Mouse (Mus musculus) megakaryocyte, adult 5-6 weeks (primary cell): ENCODE measurements around the gene Foxf2. TPM values are rescaled to one million over a fixed set of nuclear protein-coding genes. Genes with fewer than 3 reads are reported as not detected.

Experiments used
- ATAC-seq: 2 replicates; pipeline ENCODE4 v1.8.0; 2016; ENCODE audit warnings: mild to moderate bottlenecking, inconsistent platforms; ENCODE audit not compliant: poor library complexity, severe bottlenecking
- total RNA-seq, 2 experiments: library from RNA; stranded (forward) in 1 of 2; stranded (reverse) in 1 of 2; fragments of 153-499, 151-499 nt in 1 of 2; fragments of 221-1000, 200-1000 nt in 1 of 2; gene quantifications; 2 replicates each; pipeline versions ENCODE4 v1.2.3 to v1.2.4; 2015 to 2017

Gene Foxf2
- total RNA-seq (2015) (0.25 TPM in 1 of 2 replicates, not detected in the other), total RNA-seq (2017) (not detected in 2 replicates)

- ATAC-seq = 0 out of 2 replicates have a peak, but pooled peaks have one; percentile 22
Measured at GRCm38 (mm10) chr13:31625333-31626101, at the start of gene Foxf2. Gene Foxf2 (plus strand): TSS chr13:31625816.

GRCm38 (mm10) chr13:31576696-31577095 lies 48.9 kb upstream of the Foxf2 start:
- ATAC-seq = no peak

GRCm38 (mm10) chr13:31577576-31577975 lies 48.0 kb upstream of the Foxf2 start:
- no peak for ATAC-seq

GRCm38 (mm10) chr13:31578389-31578788 lies 47.2 kb upstream of the Foxf2 start:
- ATAC-seq = no peak

- ATAC-seq = no peak
Measured at GRCm38 (mm10) chr13:31579866-31580265, 45.8 kb upstream of the Foxf2 start.

GRCm38 (mm10) chr13:31587341-31587740 lies 38.3 kb upstream of the Foxf2 start:
- ATAC-seq = no peak

GRCm38 (mm10) chr13:31599576-31599975 lies 26.0 kb upstream of the Foxf2 start:
- no peak for ATAC-seq

GRCm38 (mm10) chr13:31603964-31604363 lies 21.7 kb upstream of the Foxf2 start:
- ATAC-seq = no peak

GRCm38 (mm10) chr13:31614724-31615465 lies 10.7 kb upstream of the Foxf2 start:
- no peak for ATAC-seq

- ATAC-seq = no peak
Measured at GRCm38 (mm10) chr13:31615561-31616165, 10.0 kb upstream of the Foxf2 start.

GRCm38 (mm10) chr13:31618001-31618400 lies 7.6 kb upstream of the Foxf2 start:
- no peak for ATAC-seq

- 0 out of 2 replicates have a peak, but pooled peaks have one; percentile 51 for ATAC-seq
Measured at GRCm38 (mm10) chr13:31618416-31618815, 7.2 kb upstream of the Foxf2 start.

GRCm38 (mm10) chr13:31618919-31619655 lies 6.5 kb upstream of the Foxf2 start:
- ATAC-seq = no peak

GRCm38 (mm10) chr13:31619826-31620498 lies 5.7 kb upstream of the Foxf2 start:
- ATAC-seq = no peak

GRCm38 (mm10) chr13:31620499-31620847 lies 5.1 kb upstream of the Foxf2 start:
- ATAC-seq = no peak

GRCm38 (mm10) chr13:31620937-31621336 lies 4.7 kb upstream of the Foxf2 start:
- ATAC-seq = no peak

- ATAC-seq = no peak
Measured at GRCm38 (mm10) chr13:31621741-31622140, 3.9 kb upstream of the Foxf2 start.

- ATAC-seq = no peak
Measured at GRCm38 (mm10) chr13:31622371-31622770, 3.2 kb upstream of the Foxf2 start.

GRCm38 (mm10) chr13:31623291-31623690 lies 2.3 kb upstream of the Foxf2 start:
- no peak for ATAC-seq
